Mouse (Mus musculus) NIH3T3 (cell line): ENCODE results near the gene Sh3kbp1.
A peak's percentile ranks its signal among the peaks of the same experiment; 100 is the strongest.

Experiments used
- DNase-seq: peaks from one replicate; pipeline ENCODE4 v3.0.0-alpha.2; 2012; ENCODE audit warnings: low read depth

Sh3kbp1 gene

DNA sequence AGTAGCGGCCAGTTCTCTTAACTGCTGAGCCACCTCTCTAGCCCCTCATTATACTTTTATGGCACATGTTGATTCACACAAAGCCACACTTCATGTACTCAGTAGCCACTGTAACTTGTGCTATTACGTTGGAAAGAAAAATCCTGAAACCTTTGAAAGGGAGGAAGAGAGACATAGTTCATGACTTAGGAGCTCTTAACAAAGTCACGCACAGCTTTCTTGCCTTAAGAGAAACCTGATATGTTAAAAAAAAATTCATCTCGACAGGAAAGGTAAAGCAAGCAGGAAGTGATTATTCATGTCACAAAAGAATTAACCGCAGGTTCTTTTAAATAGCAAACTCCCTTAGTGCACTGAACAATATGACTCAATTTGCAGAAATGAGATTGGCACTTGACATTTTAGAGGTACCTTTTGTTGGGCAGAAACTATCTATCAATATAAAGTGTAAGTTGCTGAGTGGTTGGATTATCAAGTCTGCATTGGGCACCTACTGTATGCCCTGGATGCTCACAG lies 51.3 kb downstream of the Sh3kbp1 start:
- no peak for DNase-seq

DNA sequence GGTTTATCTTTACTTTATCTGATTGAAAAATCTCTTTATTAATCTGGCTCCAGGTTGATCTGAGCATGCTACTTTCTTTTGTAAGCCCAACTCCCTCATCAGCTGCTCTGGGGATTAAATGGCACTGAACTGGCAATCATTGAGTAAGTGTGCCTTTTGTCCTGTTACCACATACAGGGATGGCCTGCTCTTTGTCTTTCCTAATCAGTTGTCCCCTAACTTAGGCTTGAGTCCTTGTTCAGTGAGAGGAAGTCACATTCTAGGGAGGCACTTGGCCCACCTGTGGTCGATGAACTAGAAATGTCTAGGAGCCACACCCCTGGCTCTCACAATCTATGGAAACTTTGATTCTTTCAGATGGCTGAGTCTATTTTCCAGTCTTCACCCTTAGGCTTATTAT lies 58.4 kb downstream of the Sh3kbp1 start:
- no peak for DNase-seq

DNA sequence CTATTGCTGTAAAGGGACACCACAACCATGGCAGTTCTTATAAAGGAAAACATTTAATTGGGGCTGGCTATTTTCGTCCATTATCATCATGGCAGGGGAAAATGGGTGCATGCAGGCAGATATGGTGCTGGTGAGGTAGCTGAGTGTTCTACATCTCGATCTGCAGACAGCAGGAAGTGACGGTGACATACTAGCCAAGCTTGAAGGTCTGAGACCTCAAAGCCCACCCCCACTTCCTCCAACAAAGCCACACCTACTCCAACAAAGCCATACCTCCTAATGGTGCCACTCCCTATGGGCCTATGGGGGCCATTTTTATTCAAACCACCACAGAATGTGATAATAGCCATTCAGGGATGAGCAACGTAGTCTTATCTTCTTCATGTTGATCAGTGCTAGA lies 59.8 kb downstream of the Sh3kbp1 start:
- no peak for DNase-seq

DNA sequence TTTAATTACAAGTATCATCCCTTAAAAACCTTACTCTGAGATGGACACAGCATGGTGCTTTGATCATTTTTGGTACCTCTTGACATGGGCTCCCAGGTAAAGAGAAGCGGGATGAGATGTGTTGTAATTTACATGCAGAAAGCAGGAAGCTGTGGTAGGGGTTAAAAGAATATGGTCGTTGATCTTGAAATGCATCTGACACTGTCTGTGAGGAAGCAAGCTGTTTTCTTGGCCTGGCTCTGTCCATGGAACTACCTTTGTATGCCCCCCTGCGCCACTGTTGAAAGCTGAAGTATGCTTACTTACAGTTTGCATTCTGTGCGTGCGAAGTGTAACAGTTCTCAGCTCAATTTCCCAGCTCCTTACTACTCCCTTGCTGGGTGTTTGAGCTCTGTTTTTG lies 61.6 kb downstream of the Sh3kbp1 start:
- no peak for DNase-seq

DNA sequence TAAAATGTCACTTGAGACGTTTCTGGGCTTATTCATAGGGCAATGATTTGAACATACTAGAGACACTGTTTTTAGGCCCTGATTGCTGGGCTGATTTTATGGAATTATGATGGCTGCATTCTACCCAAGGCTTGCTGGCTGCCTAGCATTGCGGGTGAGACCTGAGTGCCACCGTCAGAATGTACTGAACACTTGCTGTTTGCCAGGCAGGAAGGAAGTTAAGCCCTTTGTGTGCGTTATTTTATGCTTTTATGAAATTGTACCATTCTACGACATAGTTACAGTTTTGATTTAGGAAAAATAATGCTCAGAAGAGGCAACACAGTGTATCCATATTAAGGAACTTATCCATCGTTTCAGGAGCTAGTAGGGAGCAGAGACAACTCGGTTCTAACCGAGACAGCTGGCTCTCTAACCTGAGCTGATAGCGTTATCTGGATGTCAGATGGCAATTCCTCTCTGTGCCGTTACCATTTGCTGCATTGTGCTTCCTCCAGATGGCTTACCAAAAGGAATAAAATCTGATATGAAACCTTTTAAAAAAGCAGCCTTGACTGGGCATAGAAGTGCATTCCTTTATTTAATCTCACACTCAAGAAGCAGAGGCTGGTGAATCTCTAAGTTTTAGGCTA lies 62.8 kb downstream of the Sh3kbp1 start:
- no peak for DNase-seq

DNA sequence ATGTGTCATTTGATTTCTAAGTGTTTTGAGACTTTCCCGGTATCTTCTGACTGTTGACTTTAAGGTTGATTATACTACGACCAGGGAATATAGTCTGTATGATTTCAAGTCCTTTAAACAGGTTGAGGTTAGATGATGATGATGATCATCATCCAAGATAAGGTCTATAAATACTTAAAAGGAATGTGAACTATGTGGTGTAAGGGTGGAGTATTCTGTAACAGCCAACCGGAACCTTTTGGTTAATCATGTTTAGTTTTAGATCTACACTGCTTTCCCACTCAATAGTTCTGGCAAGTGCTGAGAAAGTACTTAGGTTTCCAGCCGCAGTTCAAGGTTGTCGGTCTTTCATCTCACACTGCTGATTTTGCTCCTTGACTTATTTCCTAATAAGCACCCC lies 66.1 kb downstream of the Sh3kbp1 start:
- no peak for DNase-seq

DNA sequence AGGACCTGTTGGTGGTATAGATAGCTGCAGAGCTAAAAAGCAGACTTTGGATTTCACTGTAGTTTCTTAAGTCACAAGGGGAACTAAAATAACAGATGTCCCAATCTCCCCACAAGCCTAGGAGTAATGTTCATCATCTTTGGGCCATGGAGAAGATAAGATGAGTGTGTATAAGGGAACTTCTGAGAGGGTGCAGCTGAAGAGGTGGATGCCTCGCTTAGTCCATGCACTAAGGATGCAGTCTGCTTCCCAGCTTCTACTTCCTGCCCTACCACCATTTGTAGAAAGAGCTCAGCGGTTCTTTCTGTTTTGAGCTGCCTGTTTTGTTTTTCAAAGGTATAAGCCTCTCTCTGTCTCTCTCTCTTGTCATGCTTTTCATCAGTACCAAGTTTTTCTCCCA lies 69.5 kb downstream of the Sh3kbp1 start:
- DNase-seq: no peak

DNA sequence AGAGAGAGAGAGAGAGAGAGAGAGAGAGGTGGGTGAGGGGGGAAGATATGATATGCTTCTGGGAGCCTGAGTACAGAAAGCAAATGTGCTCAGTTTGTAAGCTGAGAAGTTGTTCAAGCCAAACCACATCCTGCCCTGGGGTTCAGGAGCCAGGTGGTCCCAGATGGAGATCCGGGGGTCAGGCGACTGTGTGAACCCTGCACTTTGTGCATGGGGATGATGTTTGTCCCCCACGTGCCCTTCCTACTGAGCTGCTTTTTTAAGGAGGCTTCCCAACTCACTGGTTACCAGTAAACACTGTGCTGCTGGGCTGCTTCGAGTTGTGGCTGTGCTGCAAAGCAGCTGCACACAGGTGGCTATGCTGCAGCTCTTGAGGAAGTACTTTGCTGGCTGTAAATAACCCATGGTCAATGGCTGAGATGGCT lies 70.0 kb downstream of the Sh3kbp1 start:
- peak; percentile 13 for DNase-seq

DNA sequence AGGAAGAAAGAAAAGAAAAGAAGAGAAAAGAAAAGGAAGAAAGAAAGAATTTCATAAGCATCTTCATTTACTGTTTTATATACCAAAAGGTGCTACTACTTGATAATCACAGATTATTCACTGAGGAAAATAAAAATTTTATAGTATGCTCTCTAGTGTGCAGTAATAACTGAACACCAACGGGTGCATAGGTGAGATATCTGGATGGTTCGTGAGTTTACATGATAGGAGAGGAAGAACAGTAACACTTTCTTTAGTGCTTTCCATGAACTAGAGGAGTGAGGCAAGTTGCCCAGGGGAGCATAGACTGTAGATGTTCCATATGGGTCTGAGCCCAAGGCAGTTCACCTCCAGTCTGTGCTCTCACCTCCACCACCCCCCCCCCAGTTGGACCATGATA lies 75.8 kb downstream of the Sh3kbp1 start:
- no peak for DNase-seq

DNA sequence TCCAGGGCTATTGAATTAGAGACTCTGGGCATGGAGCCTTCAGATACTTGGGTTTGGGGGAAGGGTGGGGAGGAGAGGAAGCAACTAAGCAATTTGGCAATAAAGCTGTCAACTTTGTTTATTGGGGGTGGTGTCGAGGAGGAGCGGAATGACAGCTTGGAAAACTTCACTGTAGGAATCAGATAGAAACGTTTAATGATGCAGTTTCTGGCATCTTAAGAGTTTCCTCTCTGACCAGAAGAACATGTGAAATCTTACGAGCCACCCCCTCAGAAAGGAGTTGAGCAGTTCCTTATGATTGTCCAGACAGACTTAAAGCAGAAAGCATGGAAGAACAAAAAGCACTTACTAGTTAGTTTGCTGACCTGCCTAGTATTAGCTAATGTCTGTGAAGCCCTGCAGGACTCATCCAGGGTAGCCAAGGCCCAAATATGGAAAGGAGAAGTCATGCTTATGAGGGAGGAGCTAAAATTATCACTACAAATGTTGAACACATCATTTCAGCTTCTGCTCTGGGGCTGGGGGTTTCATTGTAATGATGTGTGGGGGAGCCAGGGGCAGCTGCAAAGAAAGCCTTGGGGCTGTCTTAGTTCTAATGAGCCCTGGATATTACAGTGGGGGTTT lies 77.4 kb downstream of the Sh3kbp1 start:
- peak; percentile 19 for DNase-seq

DNA sequence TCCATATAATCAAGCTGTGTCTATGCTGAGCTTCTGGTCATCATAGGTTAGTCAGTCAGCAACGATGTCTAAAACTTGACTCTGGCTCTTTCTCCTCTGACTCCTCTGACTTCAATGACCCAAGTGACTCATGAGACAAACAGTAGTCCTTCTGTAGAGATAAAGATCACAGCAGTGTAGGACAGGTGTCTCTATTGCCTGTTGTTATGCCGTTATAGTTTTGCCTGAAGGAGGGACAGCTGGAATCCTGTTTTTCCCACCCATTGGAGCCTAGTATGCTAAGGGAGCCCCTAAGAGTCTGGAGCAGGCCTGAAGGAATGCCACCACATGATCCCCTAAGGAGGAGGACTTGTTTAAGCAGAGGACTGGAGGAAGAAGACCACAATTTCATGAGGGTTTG lies 78.3 kb downstream of the Sh3kbp1 start:
- DNase-seq: no peak

DNA sequence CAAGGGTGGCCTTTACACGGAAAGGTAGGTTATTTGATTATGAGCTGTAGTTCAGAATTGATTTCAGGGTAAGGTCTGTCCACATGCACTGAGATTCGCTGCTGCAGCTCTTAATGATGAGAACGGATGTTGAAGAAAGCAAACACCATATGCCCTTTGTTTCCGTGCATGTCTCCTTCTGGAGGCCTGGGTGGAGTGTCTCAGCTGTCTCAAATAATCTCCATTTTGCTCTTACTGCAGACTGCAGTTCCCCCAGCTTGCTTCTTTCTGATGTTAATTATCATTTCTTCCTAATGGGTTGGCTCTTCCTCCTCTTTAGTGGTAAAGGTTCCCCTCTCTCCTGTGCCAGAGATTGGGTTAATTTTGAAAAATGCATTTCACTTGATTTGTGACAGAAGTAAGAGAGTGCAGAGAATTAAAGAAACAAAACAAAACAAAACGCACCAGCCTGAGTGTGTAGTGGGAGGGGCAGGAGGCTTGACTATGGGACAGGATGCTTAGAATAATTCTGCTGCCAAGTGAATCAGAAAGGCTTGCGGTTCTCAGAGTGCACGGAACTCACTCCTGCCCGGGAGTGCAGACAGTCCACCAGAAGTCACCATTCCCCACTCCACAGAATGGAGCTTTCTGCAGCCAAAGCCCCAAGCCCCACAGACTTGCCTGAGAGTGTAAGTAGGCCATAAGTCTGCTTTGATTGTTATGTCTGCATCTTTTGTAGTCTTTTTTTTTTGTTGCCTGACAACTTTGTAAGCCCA lies 81.2 kb downstream of the Sh3kbp1 start:
- peak; percentile 65 for DNase-seq

DNA sequence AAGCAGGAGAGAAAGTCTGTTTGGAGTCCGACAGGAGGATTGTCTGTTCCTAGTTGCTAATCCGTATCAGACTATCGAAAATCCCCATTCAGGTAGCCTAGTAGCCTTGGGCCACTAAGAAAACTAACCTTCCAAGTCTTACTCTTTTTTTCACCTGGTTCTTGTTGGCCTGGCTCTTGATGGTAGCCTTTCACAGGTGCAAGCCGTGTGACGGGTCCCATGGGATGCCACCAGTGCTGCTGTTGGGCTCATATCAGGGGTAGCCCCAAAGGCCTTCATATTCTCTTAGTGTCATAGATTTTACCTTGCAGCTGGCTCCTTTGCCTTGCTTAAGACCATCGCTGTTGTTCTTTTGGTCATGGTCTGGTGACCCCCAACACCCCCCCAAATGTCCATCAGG lies 82.2 kb downstream of the Sh3kbp1 start:
- no peak for DNase-seq

DNA sequence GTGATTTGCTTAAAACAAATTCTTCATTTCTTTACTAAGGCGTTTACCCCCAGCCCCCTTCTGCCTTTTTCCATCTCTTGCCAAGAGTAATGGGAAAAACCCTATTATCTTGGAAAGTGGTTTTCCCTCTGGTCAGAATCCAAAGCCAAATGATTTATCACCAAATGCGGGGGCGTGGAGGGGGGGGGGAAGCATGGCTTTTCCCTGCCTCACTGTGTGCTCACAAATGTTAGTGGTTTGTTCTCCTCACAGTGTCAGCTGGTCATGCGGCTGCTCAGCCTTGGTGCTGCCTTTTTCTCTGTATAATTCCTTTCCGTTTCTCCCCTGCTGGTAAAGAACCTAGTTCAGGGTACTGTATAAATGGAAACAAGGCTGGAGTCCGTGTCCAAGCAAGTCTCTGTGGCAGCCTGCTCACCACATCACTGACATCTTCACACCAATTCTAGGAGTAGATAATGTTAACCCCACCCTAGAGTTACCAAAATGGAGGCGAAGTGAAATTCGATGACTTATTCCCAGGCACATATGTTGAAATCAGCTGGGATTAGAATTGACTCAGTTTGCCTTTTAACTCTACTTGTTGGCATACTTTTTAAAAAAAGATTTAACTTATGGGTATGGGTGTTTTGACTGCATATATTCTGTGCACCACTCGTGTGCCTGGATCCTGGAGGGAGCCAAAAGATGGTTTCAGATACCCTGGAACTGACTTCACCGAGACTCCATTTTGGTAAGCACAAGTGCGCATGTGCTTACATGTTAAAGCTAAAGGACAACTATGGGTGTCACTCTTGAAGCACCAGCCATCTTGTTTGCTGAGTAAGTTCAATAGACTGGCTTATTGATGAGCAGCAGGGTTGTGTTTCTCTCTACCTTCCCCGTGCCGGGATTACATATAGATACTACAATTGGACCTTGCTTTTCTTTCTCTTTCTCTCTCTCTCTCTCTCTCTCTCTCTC lies 84.3 kb downstream of the Sh3kbp1 start:
- DNase-seq: peak; percentile 86

DNA sequence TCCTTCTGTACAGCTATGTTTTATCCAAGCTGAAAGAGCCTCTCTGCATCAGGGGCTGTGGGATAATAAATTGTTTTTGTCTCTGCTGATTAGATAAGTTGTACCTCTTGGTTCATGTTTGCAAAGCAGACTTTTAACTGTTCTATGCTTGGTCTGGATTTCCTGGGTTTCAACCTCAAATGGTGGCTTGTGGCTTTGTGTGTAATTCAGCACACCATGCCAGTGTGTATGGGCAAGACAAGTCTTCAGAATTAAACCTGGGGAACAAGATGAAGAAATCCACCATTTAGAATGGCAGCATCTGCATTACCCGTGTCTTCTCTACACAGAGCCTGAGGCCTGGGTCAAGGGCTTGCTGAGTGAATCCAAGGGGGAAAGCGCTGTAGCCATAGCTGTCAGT lies 86.1 kb downstream of the Sh3kbp1 start:
- no peak for DNase-seq

DNA sequence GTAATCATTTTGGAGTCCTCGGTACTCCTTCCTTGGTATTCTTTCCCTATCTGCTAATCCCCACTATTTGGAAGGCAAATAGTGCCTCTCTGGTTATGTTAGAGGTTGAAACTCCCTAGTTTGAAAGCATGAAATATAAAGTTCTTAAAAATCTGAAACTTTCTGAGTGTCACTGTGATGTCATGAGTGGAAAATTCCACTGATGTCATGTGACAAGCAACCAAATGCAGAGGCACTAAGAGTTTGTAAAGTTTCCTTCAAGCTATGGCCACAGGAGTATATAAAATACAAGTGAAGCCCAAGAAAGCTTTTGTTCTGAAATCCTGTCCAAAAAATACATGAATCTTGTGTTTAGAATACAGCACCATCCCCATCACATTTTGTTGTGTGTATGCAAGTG lies 94.3 kb downstream of the Sh3kbp1 start:
- DNase-seq: no peak

DNA sequence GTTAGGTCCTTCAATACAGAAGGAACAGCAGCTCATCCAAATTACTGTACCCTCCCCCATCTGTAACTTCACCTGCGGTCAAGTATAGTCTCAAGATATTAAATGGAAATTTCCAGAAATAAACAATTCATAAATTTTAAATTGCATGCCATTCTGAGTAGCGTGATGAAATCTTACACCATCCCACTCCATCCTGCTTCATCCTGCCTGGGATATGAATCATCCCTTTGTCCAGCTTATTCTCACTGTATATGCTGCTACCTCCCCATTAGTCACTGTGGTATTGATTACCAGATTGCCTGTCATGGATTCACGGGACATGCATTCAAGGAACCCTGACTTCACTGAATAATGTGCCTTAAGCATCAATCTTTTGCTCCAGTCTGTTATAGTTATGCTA lies 104.3 kb downstream of the Sh3kbp1 start:
- DNase-seq: peak; percentile 63

DNA sequence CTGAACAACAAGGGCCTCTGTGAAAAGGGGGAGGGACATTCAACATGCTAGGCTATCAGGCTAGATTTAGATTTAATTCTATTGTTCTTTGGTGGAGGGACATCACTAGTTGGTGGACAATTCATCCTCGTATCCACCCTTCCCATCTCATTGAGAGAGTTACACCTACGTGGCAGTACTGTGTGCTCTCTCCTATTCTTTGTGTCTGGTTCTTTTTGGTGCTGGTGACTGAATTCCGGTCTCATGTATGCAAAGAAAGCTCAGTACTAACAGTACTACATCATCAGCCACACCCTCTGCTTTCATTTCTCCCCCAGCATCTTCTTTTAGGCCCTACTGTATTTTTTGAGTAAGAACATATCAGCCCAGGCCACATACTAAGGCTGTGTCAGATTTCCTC lies 105.8 kb downstream of the Sh3kbp1 start:
- no peak for DNase-seq

DNA sequence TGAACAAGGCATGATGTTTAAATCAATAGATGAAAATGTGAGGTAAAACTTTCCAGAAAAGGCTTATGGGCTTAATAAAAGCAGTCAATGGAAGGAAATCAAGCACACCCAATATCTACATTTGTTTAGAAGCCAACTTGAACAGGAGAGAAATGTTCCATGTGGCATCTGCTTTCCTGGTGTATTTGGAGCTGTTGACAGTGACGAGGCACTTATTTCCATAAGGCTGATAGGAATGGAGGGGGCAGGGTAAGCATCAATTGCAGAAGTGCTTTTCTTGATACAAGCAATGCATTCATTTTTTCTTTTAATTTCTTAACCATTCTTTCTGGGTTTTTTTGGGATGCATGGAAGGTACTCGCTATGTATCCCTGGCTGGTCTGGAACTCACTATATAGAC lies 106.9 kb downstream of the Sh3kbp1 start:
- no peak for DNase-seq

DNA sequence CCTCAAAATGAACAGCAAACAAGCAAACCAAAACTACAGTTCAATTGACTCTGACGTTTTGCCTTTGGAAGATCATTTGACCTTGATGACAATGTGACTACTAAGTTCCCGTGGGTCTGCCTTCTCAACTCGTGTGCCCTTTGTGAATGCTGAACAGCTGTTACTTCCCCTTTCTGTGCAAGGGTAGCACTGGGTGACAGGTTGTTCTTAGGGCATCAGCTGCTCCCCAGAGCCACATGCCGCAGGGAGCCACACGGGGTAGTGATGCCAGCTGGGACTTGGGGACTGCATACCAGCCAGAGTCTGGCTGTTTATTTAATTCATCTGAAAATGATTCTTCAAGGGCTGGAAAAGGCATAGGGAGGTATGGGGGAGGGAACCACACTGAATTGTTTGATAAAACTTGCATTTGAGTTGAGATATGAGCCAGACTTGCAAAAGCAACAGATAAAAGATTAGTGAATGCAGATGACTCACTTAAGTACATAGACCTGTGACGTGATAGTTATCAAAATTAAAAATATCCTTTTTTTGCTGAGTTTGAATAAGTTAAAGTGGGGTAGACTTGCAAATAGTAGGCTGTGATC lies 108.5 kb downstream of the Sh3kbp1 start:
- no peak for DNase-seq

DNA sequence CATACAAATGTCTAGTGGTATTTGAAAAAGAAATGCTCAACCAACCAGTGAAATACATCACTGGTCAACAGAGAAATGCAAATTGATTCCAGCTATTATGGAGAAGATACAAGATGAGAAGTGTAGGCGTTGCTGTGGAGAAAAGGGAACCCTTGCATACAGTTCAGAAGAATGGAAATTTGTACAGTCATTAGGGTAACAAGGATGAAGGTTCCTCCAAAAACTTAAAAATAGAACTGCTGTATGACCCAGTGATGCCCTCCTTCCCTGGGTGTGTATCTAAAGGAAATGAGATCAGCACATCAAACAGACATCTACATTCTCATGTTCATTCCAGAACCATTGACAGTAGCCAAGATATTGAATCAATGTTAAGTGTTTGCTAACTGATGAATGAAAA lies 110.3 kb downstream of the Sh3kbp1 start:
- DNase-seq: no peak

DNA sequence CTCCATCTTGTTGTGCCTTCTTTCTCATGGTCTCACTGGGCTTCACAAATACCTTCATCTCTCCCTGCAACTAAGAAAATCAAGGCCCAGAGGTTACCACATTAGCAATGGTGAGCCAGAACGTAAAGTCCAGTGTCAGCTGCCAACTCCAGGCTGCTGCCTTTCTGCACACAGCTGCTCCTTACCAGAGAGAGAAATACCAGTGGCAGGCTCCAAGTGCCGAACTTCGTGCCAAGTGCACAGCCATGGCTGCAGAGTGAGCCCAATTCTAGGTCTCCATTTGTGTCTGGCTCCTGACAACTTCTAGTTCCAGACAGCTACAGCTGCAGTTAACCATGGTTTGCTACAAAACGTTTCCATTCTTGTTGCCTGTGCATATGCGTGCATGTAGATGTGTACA lies 117.0 kb downstream of the Sh3kbp1 start:
- DNase-seq: peak; percentile 51
